Comparison of ENCODE assay signal across 25 mouse cellular contexts in the genomic region with DNA sequence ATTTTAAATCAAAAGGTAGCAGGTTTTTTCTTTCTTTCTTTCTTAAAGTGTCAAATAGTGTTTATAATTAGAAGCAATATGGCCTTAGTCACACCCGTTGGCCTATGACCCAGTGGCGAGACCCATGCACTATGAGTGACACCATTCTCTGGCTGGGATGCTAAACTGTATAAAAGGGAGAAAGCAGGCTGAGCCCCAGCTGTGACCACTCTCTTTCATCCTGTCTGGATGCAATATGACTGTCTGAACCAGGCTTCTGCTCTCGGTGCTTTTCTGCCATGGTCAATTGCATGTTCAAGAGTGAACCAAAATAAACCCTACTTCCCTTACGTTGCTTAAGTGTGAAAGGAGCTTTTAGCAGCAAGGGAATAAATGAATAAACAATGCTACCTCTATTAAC.
DNase-seq lines count a peak whose midpoint lies in the region; ATAC-seq and TF ChIP-seq lines count a peak whose summit lies in the region.
"Had no signal": no experiment of that assay in that cellular context is flagged by ENCODE, and none has a peak within 500 bp of the region (broad histone marks: within the 10 kb centered on the region; RNA-seq: fewer than 3 reads in every experiment).

No protein-coding gene starts in this region.

- H3K4me3 ChIP-seq in heart, embryonic 12.5 days, result no peak overlapping the region
- H3K4me3 ChIP-seq in lung, adult 2 months (replicated peaks; ENCODE audit: extremely low read depth, low read depth, low read length), result no peak overlapping the region
- H3K4me3 ChIP-seq: embryonic facial prominence, embryonic 12.5 days; gastrocnemius, adult 2 months; heart, embryonic 10.5 days; hindbrain, embryonic 13.5 days; layer of hippocampus, adult 2 months; limb, embryonic 12.5 days; megakaryocyte, embryonic 14.5 days; neural tube, embryonic 12.5 days had no signal

- no peak for TF ChIP-seq CTCF in lung, adult 2 months (IDR thresholded peaks at IDR 0.05; ENCODE audit: insufficient read depth, low read length)

- no peak for TF ChIP-seq POLR2A in lung, adult 2 months (IDR thresholded peaks at IDR 0.05; ENCODE audit: borderline replicate concordance, extremely low read depth, low read depth, low read length)

- H3K9me3 ChIP-seq in heart, embryonic 12.5 days (replicated peaks), result no peaks in the 10 kb centered on the region
- H3K9me3 ChIP-seq: embryonic facial prominence, embryonic 12.5 days; heart, embryonic 10.5 days; hindbrain, embryonic 13.5 days; limb, embryonic 12.5 days; megakaryocyte, embryonic 14.5 days; neural tube, embryonic 12.5 days had no signal

- 76% methylated on average over 4 of the region's 4 CpGs for WGBS in heart, embryonic 12.5 days
- WGBS in lung, adult 2 months, result 69% methylated on average over 4 of the region's 4 CpGs

- intact Hi-C loops in gastrocnemius, postnatal 14 days (cut with DNase I; ENCODE audit: low total_unique reads), result no loop called here

- no peak for ATAC-seq in heart, embryonic 12.5 days (ENCODE audit: insufficient number of reproducible peaks, low FRiP score)
- ATAC-seq: liver, postnatal 0 days had no signal

- peak; percentile 73 for DNase-seq in heart, adult 11 months
- DNase-seq in kidney, postnatal 14 days, result peak; percentile 3
- DNase-seq in kidney, postnatal 25 days, result no peak
- peak; percentile 35 for DNase-seq in lung, postnatal 10 days
- no peak for DNase-seq in lung, adult 2 months
- no peak for DNase-seq in layer of hippocampus, adult 11-12 months (ENCODE audit: low spot score)
- DNase-seq in gastrocnemius, postnatal 14 days, result no peak
- DNase-seq: adrenal gland, postnatal 25 days; cerebellum, adult 9-10 months; gastrocnemius, adult 2 months; kidney, adult 2 months; liver, postnatal 0 days; midbrain, embryonic 14.5 days; retina, postnatal 1 day; right cerebral cortex, postnatal 25 days; spleen, adult 18-20 months had no signal

- no peaks in the 10 kb centered on the region for H3K27me3 ChIP-seq in heart, embryonic 12.5 days (replicated peaks)
- H3K27me3 ChIP-seq: embryonic facial prominence, embryonic 12.5 days; hindbrain, embryonic 13.5 days; limb, embryonic 12.5 days; megakaryocyte, embryonic 14.5 days; neural tube, embryonic 12.5 days had no signal

- H3K4me2 ChIP-seq in heart, embryonic 12.5 days, result no peak overlapping the region
- H3K4me2 ChIP-seq: embryonic facial prominence, embryonic 12.5 days; hindbrain, embryonic 13.5 days; limb, embryonic 12.5 days; liver, embryonic 11.5 days; neural tube, embryonic 12.5 days had no signal

- no peaks in the 10 kb centered on the region for H3K4me1 ChIP-seq in heart, embryonic 12.5 days (replicated peaks)
- H3K4me1 ChIP-seq in lung, adult 2 months (ENCODE audit: control insufficient read depth, insufficient read depth, low read length), result no peaks in the 10 kb centered on the region
- H3K4me1 ChIP-seq: embryonic facial prominence, embryonic 12.5 days; heart, embryonic 10.5 days; hindbrain, embryonic 13.5 days; limb, embryonic 12.5 days; megakaryocyte, embryonic 14.5 days; neural tube, embryonic 12.5 days had no signal

- no peak overlapping the region for H3K9ac ChIP-seq in heart, embryonic 12.5 days
- H3K9ac ChIP-seq: embryonic facial prominence, embryonic 12.5 days; hindbrain, embryonic 13.5 days; limb, embryonic 12.5 days; liver, postnatal 0 days; neural tube, embryonic 12.5 days had no signal

- H3K27ac ChIP-seq in heart, embryonic 12.5 days (ENCODE audit: poor library complexity, severe bottlenecking), result no peak overlapping the region
- H3K27ac ChIP-seq: embryonic facial prominence, embryonic 12.5 days; gastrocnemius, adult 2 months; heart, embryonic 10.5 days; hindbrain, embryonic 13.5 days; layer of hippocampus, adult 2 months; limb, embryonic 12.5 days; neural tube, embryonic 12.5 days had no signal

- no peaks in the 10 kb centered on the region for H3K36me3 ChIP-seq in heart, embryonic 12.5 days
- H3K36me3 ChIP-seq: embryonic facial prominence, embryonic 12.5 days; heart, embryonic 10.5 days; hindbrain, embryonic 13.5 days; limb, embryonic 12.5 days; neural tube, embryonic 12.5 days had no signal

Comparison
In these comparisons a context has a peak if more than half of its experiments do, and no peak if none do; other contexts are left out.
1. DNase-seq: peak in heart, adult 11 months (single experiment), kidney, postnatal 14 days (single experiment) and lung, postnatal 10 days (single experiment); none in kidney, postnatal 25 days (0 of 2), lung, adult 2 months (single experiment), layer of hippocampus, adult 11-12 months (single experiment) and gastrocnemius, postnatal 14 days (single experiment).